Mouse (Mus musculus): ENCODE measurements around the gene Ubxn6. TPM values are rescaled to one million over a fixed set of nuclear protein-coding genes. Genes with fewer than 3 reads are reported as not detected.

Ubxn6 gene
- total RNA-seq, 2 experiments from 2014 or later, result 63.6 to 77.6 TPM

DNA sequence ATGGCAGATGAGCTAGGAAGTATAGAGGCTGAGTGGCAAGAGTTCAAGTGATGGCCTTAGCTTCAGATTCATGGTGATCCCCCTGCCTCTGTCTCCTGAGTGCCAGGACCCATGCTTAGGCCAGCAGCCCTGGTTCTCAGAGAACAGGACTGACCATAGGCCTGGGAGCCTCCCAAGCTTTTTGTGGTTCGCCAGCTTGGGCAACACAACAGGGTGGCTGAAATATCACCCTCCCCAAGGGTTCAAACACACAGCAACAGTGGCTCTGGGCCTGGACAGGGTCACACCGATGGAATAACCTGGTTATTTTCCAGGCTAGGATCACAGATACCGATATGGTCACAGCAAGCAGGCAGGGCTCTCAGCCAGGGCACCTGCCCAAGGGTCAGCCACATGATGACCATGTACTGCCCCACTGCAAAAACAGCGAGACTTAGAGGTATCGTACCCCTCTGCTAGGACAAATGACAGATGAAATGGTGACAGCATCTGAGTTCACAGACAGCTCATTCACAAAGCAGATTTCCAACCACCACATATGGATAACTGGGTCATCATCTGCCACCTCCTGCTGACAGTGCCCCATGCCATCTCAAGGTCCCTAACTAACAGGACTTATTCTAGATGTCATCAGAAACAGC is 46.9 kb downstream of the Ubxn6 start:
- DNase-seq (ENCODE audit: low spot score in 2 of 2), result no peak

DNA sequence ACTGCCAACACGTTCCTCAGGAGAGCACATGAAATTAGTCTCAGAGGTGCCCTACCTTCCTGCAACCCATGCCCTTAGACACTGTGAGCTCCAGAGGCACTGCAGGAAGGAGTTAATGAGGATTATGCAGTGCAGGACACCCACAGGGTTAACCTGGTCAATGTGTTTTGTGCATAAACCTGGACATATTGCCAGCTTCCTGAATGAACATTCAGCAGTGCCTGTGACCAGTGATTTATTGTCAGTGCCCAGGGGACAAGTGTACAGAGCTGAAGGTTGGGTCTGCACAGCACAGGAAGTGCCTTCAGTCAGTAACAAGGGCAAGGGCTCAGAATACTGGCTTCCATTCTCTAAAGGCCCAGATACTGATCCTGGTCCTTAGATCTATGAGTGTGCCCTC is 47.9 kb downstream of the Ubxn6 start:
- no peak for DNase-seq (ENCODE audit: low spot score in 2 of 2)

DNA sequence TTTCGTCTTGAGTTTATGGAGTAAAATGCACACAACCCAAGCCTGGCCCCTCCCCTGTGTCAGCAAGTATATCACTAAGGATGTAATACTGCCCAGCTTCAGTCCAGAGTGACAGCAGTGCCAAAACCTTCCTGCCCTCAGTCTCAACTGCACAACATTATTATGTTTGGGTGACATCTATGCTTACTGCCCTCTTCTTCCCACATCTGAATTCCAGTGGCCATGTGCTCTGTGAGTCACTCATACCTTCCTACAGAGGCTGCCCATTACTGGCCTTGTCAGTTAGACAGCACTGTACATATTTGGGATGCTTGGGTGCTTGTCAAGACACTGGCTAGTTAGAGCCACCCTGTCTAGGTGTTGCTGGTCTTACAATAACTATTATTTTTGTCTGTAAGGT is 48.5 kb downstream of the Ubxn6 start:
- DNase-seq (ENCODE audit: low spot score in 2 of 2), result no peak

DNA sequence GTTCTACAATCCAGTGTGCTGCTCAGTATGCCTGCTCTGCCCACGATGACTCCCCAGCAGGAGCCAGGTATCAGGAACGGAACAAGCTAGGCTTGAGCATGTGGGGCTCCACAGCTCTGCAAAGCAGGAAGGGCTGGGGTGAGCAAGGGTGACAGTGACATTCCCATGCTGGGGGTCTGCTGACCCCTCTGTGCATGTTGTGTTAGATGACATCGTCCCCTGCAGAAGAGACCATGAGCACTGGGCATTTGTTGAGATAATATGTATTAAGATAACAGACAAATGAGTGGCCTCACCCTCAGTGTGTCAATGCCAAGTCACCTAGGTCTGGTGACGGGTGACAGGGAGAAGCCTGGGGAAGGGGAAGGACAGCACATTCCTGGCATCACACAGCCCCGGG is 49.9 kb downstream of the Ubxn6 start:
- peak in 1 of 2 experiments; percentile 14 for DNase-seq (ENCODE audit: low spot score in 2 of 2)

DNA sequence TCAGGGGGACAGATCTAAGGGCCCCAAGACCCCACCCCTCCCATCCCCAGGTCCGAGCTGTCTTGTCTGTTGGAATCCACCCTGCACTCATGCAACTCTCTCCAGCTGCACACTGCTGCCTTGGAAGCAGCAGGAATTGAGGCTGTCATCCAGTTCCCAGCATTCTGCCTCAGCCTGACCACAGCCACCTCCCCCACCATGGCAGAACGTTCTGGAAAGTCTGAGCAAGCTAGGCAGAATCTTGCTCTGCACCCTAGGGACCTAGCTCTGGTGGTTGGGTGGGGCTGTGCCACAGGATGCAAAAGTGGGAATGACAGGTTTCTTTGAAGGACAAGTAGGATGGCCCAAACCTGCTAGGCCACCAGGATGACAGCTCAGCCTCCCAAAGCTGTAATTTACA is 50.4 kb downstream of the Ubxn6 start:
- DNase-seq (ENCODE audit: low spot score in 2 of 2), result peak in 1 of 2 experiments; percentile 17

DNA sequence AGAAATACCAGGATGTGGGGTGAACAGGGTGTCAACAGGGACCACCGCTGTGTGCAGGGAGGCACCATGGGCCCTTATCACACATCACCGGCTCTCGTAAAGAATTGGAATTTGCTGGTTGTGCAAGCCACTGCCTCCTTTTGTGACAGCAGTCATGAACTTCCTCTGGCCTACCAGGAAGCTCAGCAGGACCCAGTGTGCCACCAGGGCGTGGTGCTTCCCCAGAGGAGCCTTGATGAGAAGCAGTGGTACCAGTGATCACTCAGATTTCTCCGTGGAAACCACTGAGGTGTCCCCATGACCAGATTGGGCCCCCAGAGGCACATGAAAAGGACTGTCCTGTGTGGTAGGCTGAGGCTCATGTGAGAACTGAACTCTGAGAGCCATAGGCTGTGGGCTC is 51.4 kb downstream of the Ubxn6 start:
- peak in 1 of 2 experiments; percentile 25 for DNase-seq (ENCODE audit: low spot score in 2 of 2)

DNA sequence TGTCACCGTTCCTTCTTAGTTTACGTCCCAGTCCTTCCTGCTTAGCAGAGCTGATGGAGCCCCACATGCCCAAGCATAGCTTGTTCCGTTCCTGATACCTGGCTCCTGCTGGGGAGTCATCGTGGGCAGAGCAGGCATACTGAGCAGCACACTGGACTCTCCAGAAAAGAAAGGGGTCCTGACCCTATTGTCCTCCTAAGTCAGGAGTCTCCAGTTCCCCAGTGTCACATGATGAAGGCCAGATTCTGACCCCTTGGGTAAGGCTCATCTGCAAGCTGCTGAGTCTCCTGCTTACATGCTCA is 51.9 kb downstream of the Ubxn6 start:
- no peak for DNase-seq (ENCODE audit: low spot score in 2 of 2)

DNA sequence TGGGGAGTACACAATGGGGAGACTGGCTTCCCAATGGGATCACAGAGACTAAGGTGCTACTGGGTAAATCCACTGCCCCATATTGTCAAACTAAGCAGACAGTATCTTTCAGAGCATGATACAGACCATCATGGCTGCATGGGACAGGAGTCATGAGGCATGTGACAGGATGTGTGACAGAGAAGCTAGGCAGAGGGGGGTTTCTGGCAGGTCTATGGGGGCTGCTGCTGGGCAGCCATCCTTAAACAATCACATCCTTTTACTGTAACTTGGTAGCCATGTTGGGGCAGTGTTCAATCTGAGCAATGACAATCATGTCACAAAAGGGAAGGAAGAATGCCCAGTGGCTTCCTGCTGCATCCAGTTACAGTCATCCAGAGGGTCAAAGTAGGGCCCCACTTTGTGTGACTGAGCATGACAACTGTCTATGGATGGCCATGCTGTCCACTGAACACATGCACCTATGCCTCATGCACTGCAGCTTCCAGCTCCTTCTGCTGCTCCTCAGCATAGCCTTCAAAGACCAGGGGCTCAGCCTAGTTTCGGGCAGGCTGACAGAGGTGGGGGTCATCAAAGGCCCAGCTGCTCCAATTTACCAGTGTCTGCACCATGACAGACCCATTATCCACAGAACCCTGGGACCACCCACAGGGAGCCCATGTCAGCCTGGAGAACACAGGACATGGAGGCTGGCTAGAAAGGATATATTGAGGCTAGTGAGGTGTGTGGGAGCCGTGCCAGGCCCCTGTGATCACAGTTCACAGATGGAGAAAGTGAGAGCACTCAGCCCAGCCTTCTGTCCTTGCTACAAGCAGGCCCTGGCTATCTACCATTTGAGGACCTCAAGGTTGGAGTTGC is 52.5 kb downstream of the Ubxn6 start:
- no peak for DNase-seq (ENCODE audit: low spot score in 2 of 2)

DNA sequence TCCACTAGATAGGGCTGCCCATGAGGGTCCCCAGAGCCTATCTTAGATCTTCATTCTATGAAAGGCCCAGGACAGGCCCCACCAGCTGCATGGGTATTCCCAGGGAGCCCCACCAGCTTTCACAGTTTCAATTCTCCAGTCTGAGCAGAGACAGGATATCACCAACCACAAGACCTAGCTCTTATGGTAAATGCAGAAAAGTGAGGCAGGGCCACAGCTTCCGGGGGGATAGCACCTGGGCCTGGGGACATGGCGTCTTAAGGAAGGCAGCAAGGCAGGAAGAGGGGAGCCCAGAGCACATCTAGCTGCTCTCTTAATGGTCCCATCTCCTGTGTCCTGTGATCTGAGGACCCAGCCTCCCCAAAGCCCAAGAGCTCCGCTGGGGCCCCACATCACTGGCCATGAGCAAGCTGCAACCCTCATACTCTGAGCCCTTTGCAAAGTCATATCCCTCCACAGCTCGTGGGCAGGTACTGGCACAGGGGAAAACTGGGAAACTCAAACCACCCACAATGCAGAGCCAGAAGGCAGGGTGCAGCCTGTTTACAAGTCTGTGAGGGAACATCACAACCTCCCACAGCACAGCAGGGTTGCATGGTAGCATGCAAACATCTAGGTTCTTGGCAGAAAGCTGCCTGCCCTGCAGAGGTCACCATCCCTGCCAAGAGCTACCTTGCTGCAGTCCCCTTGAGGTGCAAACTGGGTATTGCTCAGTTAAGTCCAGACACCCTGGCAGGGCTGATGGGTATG is 53.5 kb downstream of the Ubxn6 start:
- DNase-seq (ENCODE audit: low spot score in 2 of 2), result no peak

DNA sequence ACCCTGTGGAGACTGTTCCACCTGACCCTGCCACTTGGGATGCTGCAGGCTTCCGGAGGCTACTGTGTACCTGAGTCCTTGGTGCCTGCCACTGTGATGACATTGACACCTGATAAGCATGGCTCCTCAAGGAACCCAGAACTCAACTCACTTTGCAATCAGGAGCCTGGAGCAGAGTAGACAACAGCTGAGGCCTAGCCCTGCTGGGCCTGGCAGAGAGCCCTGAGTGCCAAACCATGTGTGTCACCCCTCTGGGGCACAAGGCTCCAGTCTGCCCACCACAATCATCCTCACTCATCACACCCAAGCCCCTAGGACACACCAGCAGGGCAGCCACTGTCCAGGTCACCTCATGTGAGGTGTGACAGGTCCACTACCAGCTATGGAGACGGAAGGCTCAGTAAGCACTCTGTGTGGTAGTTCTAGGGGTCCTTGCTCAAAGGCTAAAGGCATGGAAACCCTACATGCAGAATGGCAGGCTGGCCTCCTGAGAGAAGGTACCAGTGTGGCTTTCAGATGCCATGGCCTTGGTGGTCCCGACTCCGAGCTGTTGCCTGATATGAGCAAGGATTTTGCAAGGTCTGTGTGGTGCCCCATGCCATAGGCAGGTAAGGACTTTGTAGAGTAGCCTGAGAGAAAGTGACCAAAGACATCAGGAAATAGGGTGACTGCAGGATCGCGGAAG is 54.3 kb downstream of the Ubxn6 start:
- DNase-seq (ENCODE audit: low spot score in 2 of 2), result no peak

DNA sequence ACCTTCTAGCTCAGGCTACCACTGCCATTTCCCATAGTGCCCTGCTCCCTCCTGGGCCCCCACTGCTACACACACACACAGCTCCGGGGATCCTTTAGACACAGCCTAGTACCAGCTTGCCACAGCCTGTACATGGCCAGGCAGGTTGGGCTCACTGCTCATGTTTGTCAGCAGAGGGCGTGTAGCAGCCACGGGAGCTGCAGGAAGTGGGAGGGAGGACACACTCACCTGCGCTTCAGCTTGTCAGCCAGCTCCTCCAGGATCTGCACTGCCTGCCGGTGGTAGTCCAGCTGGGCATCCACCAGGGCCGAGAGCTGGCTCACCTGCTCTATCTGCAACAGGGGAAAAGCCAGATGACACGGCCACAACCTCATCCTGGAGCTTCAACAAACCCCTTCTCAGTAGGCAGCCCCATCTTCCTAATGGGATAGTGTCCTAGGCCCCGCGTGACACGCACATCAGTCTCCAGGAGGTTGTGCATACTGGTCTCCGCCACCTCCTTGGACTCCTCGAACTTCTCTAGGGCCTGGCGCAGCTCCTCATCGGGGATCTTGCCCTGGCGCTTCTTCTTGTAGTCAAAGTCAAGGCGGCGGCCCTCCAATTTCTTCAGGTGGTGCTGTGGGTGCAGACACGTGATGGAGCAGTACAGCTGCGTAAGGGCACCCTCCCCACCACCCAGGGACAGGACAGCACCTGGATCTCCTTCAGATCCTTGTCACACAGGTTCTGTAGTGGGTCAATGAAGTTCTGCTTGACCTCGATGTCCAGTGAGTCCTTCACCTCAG is 56.3 kb downstream of the Ubxn6 start:
- peak in 1 of 2 experiments; percentile 55 for DNase-seq (ENCODE audit: low spot score in 2 of 2)

DNA sequence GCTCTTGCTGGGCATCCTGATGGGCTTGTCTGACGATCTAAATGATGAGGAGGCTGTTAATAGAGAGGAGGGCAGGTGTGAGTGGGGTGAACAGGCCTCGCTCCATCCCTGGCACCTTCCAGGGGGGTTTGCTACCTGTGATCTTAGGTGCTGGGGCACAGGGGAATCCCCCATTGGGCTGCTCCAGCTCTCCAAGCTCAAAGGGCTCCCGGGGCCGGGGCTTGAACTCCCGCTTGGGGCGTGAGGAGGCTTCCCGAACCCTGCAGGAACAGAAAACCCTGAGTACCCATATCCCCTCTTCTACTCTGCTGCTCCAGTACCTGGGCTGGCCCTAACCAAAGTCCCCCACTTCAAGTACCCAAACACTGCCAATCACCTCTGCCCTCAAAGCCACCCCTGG is 57.0 kb downstream of the Ubxn6 start:
- DNase-seq (ENCODE audit: low spot score in 2 of 2), result no peak

Other genes starting within 250 kb of the Ubxn6 start
- gene Zfp119a, start 196.1 kb downstream of the Ubxn6 start, total RNA-seq (2021), result 1 to 10 TPM; 5.0 to 5.5 TPM
- gene Zfp959, start 182.9 kb downstream of the Ubxn6 start, total RNA-seq (2021), result 1 to 10 TPM; 4.7 to 4.8 TPM
- 1 to 10 TPM; 2.3 to 3.5 TPM for gene Zfp119b, start 125.5 kb downstream of the Ubxn6 start, total RNA-seq (2021)
- 1 to 10 TPM in 1 of 2 experiments, under 1 TPM in 1; 0.70 to 1.3 TPM for gene Ebi3, start 122.4 kb downstream of the Ubxn6 start, total RNA-seq (2021)
- gene Yju2, start 115.9 kb downstream of the Ubxn6 start, total RNA-seq (2021), result 10 to 100 TPM; 17.4 to 17.9 TPM
- gene Shd, start 104.6 kb downstream of the Ubxn6 start, total RNA-seq (2021), result 1 to 10 TPM; 2.0 to 2.2 TPM
- 1 to 10 TPM; 2.3 to 4.3 TPM for gene Fsd1, start 88.5 kb downstream of the Ubxn6 start, total RNA-seq (2021)
- gene Stap2, start 69.4 kb downstream of the Ubxn6 start, total RNA-seq (2021), result 1 to 10 TPM; 5.1 to 5.4 TPM
- 10 to 100 TPM; 68.1 to 97.5 TPM for gene Mpnd, start 69.3 kb downstream of the Ubxn6 start, total RNA-seq (2021)
- gene Sh3gl1, start 38.4 kb downstream of the Ubxn6 start, total RNA-seq (2021), result 10 to 100 TPM; 38.3 to 39.0 TPM
- gene Chaf1a, start 34.6 kb downstream of the Ubxn6 start, total RNA-seq (2021), result 1 to 10 TPM; 2.1 to 2.3 TPM
- gene Hdgfl2, start 4.6 kb upstream of the Ubxn6 start, total RNA-seq (2021), result 10 to 100 TPM; 53.9 to 67.0 TPM
- 100 to 1,000 TPM in 1 of 2 experiments, 10 to 100 TPM in 1; 65.0 to 212 TPM for gene Plin4, start 34.8 kb upstream of the Ubxn6 start, total RNA-seq (2021)
- 10 to 100 TPM; 53.7 to 67.4 TPM for gene Plin5, start 42.6 kb upstream of the Ubxn6 start, total RNA-seq (2021)
- gene Lrg1, start 47.0 kb upstream of the Ubxn6 start, total RNA-seq (2021), result 10 to 100 TPM; 21.2 to 57.7 TPM
- 1 to 10 TPM; 6.3 to 7.0 TPM for gene Sema6b, start 65.3 kb upstream of the Ubxn6 start, total RNA-seq (2021)
- gene Tnfaip8l1, start 87.4 kb upstream of the Ubxn6 start, total RNA-seq (2021), result 1 to 10 TPM; 1.9 to 2.5 TPM
- 10 to 100 TPM; 49.6 to 56.6 TPM for gene Mydgf, start 108.9 kb upstream of the Ubxn6 start, total RNA-seq (2021)
- 10 to 100 TPM; 35.8 to 37.6 TPM for gene Dpp9, start 143.9 kb upstream of the Ubxn6 start, total RNA-seq (2021)
- 10 to 100 TPM; 29.2 to 30.2 TPM for gene Fem1a, start 181.8 kb upstream of the Ubxn6 start, total RNA-seq (2021)
- gene Ticam1, start 201.8 kb upstream of the Ubxn6 start, total RNA-seq (2021), result 10 to 100 TPM; 23.1 to 26.7 TPM
- gene Plin3, start 217.8 kb upstream of the Ubxn6 start, total RNA-seq (2021), result 10 to 100 TPM; 66.0 to 84.7 TPM
- gene Arrdc5, start 225.3 kb upstream of the Ubxn6 start, total RNA-seq (2021), result not detected
- 1 to 10 TPM; 1.8 to 3.1 TPM for gene Uhrf1, start 228.3 kb upstream of the Ubxn6 start, total RNA-seq (2021)

All from adrenal gland, adult 18-20 months (tissue).